ENCODE assay signal across 4 mouse cellular contexts in the genomic region with DNA sequence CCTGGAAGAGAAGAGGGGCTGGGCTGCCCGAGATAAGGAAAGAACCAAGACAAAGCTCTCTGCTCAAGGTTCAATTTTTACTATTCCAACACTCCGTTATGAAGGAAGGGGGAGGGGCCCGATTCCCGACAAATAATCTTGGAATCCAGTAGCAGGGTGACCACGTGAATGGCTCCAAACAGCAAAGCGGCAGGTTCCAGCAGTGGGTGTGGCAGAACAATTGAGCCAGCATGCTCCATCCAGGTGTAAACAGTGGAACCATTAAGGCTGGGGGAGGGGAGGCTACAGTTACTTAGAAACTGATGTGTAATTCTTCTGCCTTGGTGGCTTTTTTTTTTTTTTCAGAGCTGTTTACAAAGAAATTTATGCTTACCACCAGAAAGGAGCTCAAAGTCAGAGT.
DNase-seq lines count a peak whose midpoint lies in the region; TF ChIP-seq lines count a peak whose summit lies in the region.
"Not testable (repeated sequence)": the region's sequence is repeated elsewhere in the genome, so short reads cannot be mapped to it uniquely, and the experiment has no call there.

No protein-coding gene starts in this region.

- not testable (repeated sequence) for H3K4me3 ChIP-seq in ES-Bruce4 (ENCODE audit: low read depth, low read length)

- H3K9me3 ChIP-seq in ES-Bruce4 (replicated peaks; ENCODE audit: control insufficient read depth, insufficient read depth, low read length, poor library complexity, severe bottlenecking), result not testable (repeated sequence)

- H3K4me1 ChIP-seq in ES-Bruce4 (ENCODE audit: control insufficient read depth, insufficient read depth, low read length), result not testable (repeated sequence)

- not testable (repeated sequence) for TF ChIP-seq CTCF in ES-Bruce4 (IDR thresholded peaks at IDR 0.05; ENCODE audit: low read depth, low read length)

- H3K36me3 ChIP-seq in ES-Bruce4 (ENCODE audit: control insufficient read depth, insufficient read depth, low read length, poor library complexity, severe bottlenecking), result not testable (repeated sequence)

- not testable (repeated sequence) for TF ChIP-seq POLR2A in ES-Bruce4 (IDR thresholded peaks at IDR 0.05; ENCODE audit: insufficient read depth, low read length)

- not testable (repeated sequence) for H3K27me3 ChIP-seq in ES-Bruce4 (ENCODE audit: control insufficient read depth, insufficient read depth, low read length, poor library complexity, severe bottlenecking)

- not testable (repeated sequence) for H3K9ac ChIP-seq in ES-Bruce4 (ENCODE audit: low read depth, poor library complexity, severe bottlenecking)

- peak; percentile 66; the same call in 1 of the 2 replicates for TF ChIP-seq EP300 in ES-Bruce4 (IDR thresholded peaks at IDR 0.05; ENCODE audit: insufficient read depth, low read depth, low read length)

- DNase-seq in ES-CJ7 (ENCODE audit: low read depth, low spot score) (peak; percentile 7), R1 (ENCODE audit: low read depth, low spot score) (peak; percentile 64), ZHBTc4 (ENCODE audit: low read depth, low spot score) (peak; percentile 5)

- H3K27ac ChIP-seq in ES-Bruce4 (ENCODE audit: insufficient read depth, low read length), result not testable (repeated sequence)

Comparison
In these comparisons a context has a peak if more than half of its experiments do, and no peak if none do; other contexts are left out.
1. DNase-seq: peak in every context shown above with its lines; median percentile 64 in R1; 7 in ES-CJ7; 5 in ZHBTc4.